Mouse (Mus musculus): ENCODE measurements around the gene Lypd6. TPM values are rescaled to one million over a fixed set of nuclear protein-coding genes. Genes with fewer than 3 reads are reported as not detected.

Gene Lypd6
- total RNA-seq, 1 experiment from 2014 or later = not detected

DNA sequence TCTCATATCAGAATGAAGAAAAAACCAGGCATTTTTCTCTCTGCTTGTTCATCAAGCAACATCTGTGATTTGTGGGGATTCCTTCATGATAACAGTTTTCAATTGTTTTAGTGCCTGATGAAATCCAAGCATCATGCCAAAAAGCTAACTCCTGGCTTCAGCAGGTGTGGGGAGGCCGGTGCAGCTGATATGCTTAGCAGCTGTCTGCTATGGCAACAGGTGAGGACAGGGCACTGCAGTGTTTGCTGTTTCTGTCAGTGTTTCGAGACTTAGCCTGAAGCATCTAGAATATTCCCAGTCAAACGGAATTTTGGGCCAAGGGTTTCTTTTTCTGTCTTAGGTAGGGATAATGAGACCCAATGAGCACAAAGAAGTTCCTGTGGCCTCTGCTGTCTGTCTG is 39.4 kb downstream of the Lypd6 start:
- no peak for ATAC-seq (ENCODE audit: extremely low read depth, insufficient number of reproducible peaks, low FRiP score, poor library complexity, severe bottlenecking)

DNA sequence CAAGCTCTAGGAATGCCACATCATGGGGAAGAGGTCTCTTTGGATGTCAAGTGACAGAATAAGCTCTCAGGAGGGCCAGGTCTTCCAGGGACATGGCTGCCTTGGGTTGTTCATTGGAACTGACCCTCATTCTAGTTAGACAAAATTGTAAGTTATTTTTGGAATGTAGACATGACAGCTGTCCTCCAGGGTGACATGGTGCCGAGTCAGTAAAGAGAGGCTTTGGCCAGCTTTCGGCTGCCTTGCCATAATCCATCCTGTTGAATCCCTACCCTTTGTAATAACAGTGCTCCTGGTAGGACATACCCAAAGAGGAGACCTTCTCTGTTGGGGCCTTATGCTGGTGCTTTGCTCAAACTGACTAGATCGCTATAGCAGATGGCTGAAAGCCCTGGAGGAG is 39.8 kb downstream of the Lypd6 start:
- ATAC-seq (ENCODE audit: extremely low read depth, insufficient number of reproducible peaks, low FRiP score, poor library complexity, severe bottlenecking) = no peak

DNA sequence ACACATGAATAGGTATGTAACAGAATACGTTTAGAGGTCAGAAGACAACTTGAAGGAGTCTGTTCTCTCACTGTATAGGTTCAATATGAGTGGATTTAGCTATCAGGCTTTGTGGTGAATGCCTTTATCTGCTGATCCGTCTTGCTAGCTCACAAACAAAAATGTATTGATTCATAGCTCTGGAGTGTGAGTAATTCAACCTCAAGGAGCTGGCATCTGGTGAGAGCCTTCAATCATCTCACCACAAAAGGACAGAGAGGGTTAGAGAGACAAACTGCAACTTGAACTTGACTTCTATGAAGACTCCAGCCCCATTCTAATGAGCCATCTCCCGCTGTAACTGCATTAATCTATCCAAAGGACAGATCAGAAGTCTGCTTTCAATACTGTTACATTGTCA is 40.6 kb downstream of the Lypd6 start:
- no peak for ATAC-seq (ENCODE audit: extremely low read depth, insufficient number of reproducible peaks, low FRiP score, poor library complexity, severe bottlenecking)

DNA sequence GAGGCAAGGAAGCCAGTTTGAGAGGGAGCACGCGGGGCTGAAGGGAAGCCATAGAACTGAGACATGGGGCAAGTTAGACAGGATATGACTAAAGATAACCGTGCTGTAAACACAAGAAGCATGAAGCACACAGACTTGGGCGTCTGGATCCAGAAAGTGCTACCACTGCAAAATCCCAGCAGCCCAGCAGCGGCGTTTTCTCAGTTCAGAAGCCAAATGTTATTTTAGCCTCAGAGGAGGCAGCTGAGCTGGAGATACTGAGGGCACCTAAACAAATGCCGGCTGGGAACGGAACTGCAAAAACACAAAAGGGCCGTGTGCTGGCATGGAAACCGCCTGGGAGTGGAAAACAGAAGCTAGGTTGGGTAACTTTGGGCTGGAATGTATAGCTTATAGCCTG is 43.9 kb downstream of the Lypd6 start:
- ATAC-seq (ENCODE audit: extremely low read depth, insufficient number of reproducible peaks, low FRiP score, poor library complexity, severe bottlenecking) = no peak

DNA sequence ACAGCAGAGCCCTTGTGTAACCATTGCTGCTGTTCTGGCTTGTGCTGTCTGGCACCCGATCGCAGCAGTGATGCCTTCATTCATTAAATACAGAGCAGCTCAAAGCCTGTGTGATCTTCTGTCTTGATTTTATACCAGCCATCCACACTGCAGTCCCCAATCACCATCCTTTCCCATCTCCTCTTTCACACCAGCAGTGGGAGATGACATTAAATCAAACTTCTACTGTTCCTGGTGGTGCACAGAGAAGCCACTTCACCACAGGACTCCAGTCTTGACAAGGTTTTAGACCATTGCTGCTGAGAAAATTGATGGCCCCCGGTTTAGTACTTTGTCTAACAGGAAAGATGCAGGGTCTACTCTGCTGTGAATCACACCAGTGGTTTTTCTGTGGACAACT is 44.9 kb downstream of the Lypd6 start:
- ATAC-seq (ENCODE audit: extremely low read depth, insufficient number of reproducible peaks, low FRiP score, poor library complexity, severe bottlenecking) = no peak

DNA sequence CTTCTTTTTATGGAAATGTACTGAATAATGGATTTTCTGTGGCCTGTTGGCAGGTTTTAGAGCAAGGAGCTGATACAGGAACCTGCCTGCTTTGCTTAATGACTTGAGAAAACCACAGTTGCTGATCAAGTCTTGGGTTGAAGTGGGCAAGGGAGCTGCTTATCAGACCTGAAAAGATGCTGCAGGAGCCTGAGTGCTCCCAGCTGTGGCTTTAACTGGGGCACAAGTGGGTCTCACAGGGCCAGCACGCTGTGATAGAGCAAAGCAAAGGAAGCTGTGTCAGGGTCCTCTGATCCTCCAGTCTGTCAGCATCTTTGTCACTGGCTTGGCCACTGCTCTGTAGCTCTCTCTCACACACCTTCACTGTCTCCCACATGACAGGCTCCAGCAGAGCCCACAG is 45.4 kb downstream of the Lypd6 start:
- no peak for ATAC-seq (ENCODE audit: extremely low read depth, insufficient number of reproducible peaks, low FRiP score, poor library complexity, severe bottlenecking)

DNA sequence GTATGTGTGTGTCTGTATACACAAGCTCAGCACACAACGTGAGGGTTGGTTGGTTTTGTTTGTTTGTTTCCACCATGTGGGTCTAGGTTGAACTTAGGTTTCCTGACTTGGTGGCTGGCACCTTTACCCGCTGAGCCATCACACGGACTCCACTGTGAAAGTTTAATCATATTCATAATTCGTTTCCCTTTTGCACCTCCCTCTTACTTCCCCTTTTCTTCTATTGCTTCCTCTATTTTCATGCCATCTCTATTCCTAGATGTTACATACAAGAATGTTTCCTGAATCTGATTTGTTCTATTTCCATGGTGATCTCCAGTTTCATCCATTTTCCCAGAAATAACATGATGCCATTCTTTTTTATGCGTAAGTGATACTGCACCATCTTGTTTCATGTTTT is 46.2 kb downstream of the Lypd6 start:
- no peak for ATAC-seq (ENCODE audit: extremely low read depth, insufficient number of reproducible peaks, low FRiP score, poor library complexity, severe bottlenecking)

DNA sequence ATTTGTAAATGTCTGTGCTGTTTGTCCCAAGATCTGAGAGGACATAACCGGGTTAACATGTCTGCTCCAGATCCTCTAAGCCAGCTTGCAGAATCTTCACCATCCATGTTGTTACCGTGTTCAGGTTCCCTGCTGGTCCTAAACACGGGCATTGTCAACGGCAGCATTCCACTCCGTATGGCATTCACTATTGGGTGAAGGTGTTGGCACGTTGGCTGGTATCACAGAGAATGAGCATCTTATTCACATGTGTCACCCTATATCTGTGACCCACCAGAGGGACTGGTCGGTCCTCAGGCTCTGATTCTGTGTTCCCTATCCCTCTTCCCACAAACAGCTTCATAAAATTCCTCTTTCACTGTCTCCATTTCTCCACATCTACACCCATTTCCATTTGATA is 52.9 kb downstream of the Lypd6 start:
- no peak for ATAC-seq (ENCODE audit: extremely low read depth, insufficient number of reproducible peaks, low FRiP score, poor library complexity, severe bottlenecking)

DNA sequence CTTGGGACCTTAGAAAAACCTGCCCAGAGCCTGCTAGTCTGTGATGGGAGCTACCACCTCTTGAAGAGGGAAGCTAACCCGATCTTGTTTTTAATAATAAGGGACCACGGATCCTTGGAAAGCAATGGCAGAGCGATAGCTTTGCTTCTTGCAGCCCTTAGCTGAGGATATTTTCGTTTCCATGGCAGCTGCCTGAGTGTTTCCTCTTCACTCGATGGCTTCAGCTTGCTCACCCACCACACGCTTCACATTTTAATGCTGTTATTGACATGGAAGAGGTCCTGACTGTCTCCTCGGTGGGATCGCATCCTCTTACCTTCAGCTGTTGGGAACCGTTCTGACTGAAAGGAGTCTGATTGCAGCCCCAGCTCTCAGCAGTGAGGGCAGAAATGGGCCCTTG is 54.6 kb downstream of the Lypd6 start:
- ATAC-seq (ENCODE audit: extremely low read depth, insufficient number of reproducible peaks, low FRiP score, poor library complexity, severe bottlenecking) = no peak

DNA sequence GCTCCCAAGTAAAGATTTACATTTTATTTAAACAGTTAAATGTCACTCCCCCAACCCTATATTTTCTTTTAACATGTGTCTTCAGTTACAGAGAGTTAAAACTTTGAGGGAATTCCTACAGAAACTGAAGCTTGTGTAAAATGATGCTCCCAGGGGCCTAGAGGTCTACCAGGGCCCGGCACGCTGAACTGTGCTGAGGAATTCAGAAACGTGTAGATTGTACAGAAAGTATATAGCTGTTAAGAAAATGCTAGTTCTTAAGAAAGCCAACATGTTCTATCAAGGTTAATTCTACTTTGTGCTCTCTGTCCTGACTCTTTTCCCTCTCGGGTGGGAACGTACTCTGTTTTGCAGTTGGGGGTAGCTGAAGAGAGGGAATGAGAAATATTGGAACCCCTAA is 57.1 kb downstream of the Lypd6 start:
- no peak for ATAC-seq (ENCODE audit: extremely low read depth, insufficient number of reproducible peaks, low FRiP score, poor library complexity, severe bottlenecking)

DNA sequence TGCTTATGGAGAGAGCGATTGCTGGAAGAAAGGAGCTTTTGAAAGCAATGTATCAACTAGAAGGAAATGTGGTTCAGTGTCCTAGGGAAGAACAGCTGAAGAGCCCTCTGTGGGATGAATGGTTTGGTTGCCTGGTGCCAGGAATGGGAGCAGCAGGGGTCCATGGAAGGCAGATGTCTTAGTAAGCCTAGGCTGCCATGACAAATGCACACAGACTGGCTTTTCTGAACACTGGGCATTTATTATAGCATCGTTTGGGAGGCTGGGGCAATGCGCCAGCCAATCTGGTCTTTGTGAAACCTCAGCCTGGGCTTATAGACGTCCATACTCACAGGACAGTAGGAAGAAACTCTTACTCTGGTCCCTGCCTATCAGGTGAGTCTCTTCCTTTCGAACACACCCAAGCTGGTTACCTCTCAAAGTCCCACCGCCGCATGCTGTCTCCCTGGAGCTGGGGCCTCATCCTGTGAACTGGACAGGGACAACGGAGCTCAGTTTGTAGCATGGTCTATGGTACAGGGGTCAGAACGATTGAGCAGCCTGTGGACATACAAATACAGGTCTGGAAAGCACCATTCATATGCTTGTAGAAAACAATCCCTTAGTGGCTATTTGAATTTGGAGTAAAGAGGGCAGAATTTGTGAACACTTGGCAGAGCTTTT is 61.4 kb downstream of the Lypd6 start:
- no peak for ATAC-seq (ENCODE audit: extremely low read depth, insufficient number of reproducible peaks, low FRiP score, poor library complexity, severe bottlenecking)

DNA sequence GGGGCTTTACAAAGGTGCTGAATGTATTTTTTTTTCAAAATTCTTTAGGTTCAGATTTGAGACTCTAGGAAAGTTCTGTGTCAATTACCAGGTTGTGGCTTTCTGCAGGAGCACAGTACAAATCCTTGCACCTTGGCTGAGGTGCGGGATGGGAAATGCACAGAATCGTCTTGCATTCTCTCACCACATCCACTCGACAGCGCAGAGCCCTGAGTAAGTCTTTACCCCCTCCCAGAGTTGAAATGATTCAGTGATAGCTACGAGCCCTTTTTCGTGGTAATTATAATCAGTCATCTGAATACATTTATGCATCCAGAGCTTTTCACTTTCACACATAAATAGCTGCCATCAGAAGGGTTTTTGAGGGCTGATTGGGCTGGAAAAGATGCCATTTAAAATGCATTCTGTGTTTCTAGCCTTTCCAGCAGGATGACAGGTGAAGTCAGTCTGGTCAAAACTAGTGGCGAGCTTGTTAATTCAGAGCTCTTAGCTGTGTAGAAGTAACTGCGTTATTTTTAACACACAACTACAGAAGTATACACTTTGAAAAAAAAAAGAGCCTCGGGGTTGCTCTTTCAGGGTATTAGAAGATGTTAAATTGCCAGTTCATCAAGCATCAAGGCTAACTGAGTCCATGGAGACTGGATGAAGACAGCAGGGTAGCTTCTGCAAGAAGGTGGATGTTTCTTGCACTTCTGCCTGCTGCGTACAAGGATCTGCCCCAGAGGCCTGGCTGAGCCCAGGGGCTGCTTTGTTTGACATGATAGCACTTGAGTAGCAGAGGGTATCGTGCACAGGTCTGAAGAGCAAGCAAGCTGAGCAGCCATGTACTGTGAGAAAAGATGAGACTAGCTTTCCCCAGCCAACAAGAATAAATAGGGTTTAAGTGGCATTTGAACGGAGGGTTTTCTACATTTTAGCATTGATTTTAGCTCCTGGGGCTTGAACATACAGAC is 62.4 kb downstream of the Lypd6 start:
- no peak for ATAC-seq (ENCODE audit: extremely low read depth, insufficient number of reproducible peaks, low FRiP score, poor library complexity, severe bottlenecking)

DNA sequence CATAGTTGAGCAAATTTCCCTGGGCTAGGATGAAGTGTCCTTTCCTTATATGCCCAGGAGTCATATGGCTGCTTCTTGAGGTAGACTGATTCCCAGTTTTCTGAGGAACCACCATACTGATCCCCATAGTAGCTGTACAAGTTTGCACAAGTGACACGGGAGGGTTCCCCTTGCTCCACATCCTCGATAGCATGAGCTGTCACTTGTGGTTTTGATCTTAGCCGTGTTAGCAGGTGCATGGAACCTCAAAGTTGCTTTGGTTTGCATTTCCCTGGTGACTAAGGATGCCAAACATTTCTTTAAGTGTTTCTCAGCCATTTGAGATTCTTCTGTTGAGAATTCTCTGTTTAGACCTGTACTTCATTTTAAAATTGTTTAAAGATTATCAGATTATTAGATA is 64.4 kb downstream of the Lypd6 start:
- ATAC-seq (ENCODE audit: extremely low read depth, insufficient number of reproducible peaks, low FRiP score, poor library complexity, severe bottlenecking) = no peak

DNA sequence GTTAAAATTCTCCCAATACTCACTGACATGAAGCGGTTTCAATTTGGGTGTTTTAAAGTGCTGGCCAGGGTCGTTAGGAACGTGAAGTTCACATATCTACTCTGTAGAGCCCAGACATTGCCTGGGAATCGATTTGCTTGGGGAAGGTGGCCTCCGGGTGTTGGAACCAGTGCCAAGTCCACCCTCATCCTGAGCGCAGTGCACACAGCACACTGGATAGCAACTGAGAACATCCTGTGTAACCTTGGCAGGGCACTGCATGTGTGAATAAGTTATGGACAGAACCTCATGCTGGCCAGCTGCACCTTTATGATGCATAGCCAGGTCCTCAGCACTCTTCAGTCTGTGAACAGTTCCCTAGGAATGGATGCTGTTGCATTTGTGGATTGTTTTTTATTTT is 77.4 kb downstream of the Lypd6 start:
- ATAC-seq (ENCODE audit: extremely low read depth, insufficient number of reproducible peaks, low FRiP score, poor library complexity, severe bottlenecking) = no peak

DNA sequence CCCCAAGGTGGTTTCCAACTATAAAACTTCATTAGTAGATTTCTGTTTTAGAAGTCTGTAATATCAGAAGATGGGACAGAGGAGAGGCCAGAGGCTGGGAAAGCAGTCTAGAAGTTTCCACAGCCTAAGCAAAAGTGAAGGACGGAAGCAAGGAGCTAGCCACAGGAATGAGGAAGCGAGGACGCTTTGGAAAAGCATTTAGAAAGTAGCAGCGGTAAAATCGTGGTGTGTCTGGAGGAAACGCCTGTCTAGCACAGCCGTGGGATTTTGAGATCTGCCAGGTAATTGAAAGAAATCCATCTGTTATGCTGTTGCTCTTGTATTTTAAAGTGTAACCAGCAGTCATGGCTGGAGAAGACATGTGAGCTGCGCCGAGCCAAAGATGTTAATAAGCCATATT is 81.1 kb downstream of the Lypd6 start:
- ATAC-seq (ENCODE audit: extremely low read depth, insufficient number of reproducible peaks, low FRiP score, poor library complexity, severe bottlenecking) = no peak

DNA sequence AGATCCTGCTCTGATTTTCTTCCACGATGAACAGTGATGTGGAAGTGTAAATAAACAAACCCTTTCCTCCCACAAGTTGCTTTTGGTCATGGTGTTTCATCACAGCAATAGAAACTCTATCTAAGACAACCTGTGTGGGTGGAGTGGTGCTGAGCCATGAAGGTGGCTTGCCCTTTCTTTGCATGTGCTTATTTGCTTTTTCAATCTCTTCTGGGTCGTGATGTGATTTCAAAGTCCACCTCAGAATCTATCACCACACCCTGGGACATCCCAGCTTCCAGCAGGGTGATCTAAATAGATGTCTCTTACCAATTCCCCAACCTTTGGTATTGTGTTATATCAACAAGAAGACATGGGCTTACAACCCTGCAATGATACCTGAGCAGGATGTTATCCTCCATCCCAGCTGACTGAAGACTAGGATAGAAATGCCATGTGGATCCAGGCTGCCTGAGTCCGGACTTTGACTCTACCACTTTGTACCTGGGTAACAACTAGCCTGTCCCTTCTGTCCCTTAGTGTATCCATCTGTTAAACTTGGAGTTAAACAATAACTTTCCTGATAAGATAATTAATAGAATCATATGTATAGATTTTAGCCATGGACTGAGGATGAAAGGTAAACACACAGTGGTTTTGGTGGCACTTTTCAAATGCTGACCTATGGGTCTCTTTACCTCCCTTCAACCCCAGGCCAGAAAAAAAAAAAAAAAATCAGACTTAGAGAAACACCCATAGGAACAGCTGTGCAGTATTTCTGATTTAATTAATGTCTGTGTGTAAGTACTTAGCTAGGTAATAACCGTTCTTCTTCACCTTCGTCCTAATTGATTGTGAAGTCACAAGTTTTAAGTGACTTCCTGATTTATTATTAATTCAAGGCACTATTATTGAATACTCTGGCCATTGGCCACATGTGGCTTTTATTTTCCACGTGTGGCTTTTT is 83.3 kb downstream of the Lypd6 start:
- no peak for ATAC-seq (ENCODE audit: extremely low read depth, insufficient number of reproducible peaks, low FRiP score, poor library complexity, severe bottlenecking)

DNA sequence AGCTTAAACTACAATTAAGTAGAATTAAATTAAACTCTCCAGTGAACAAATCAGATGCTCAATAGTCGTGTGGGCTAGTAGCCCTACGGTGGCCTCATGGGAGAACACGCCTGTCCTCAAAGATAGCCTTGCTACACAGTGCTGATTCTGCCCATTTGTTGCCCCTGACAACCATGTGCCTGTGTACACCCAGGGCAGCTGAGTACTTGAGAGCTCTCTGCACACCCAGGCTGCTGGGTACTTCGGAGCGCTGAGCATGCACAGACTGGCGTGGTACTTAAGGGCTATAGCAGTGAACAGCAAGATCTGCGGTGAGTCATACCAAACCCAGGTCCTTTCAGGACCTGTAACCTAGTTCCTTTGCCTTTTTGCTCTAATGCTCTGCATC is 84.0 kb downstream of the Lypd6 start:
- no peak for ATAC-seq (ENCODE audit: extremely low read depth, insufficient number of reproducible peaks, low FRiP score, poor library complexity, severe bottlenecking)

DNA sequence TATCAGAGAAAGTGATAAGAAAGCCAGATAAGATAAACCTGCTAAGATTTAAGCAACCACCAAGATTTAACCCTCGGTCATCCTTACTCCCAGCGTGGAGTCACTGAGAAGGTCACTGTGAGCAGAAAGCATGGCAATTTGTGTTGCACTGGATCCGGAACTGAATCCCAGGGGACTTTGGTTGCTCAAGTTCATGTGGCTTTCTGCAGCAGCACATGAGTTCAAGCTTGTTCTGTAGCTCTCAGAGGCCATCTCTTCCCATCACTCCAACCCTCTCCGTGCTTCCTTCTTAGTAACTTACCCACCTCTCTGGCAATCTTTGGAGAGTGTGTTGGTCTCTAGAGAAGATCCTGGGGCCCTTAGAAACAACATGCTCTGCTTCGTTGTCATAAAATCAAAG is 84.6 kb downstream of the Lypd6 start:
- no peak for ATAC-seq (ENCODE audit: extremely low read depth, insufficient number of reproducible peaks, low FRiP score, poor library complexity, severe bottlenecking)

DNA sequence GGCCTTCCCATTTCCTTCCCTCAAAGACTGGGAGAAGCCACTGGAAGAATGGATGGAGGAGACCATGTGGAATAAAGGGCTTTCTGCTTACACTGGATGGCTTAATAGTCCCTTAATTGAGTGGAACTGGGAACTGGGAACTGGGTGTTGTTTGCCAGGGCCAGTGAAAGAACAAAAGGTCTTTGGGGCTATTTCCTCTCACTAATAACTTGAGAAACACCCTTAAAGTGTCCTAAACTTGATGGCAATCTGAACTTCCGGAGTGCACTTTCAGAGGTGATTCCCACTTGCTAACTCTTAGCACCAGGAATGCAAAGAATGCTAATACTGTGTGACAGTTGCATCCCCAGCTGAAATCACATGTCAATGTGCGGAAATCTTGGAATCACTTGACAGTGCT is 85.2 kb downstream of the Lypd6 start:
- ATAC-seq (ENCODE audit: extremely low read depth, insufficient number of reproducible peaks, low FRiP score, poor library complexity, severe bottlenecking) = no peak
